Mouse (Mus musculus): Measurements from ENCODE around the gene Nat14. TPM values are rescaled to one million over a fixed set of nuclear protein-coding genes. Genes with fewer than 3 reads are reported as not detected.
A peak's percentile ranks its signal among the peaks of the same experiment; 100 is the strongest.
"Not testable (repeated sequence)": the region's sequence is repeated elsewhere in the genome, so short reads cannot be mapped to it uniquely, and the experiment has no call there.

Gene Nat14
- 100 to 1,000 TPM; 103 to 114 TPM for total RNA-seq (2021)
- long read RNA-seq, experiment 1, transcript Nat14-204 (3 exons, 1,415 nt), result minor isoform, 10 of 85 reads
- long read RNA-seq, experiment 1, transcript Nat14-201 (3 exons, 1,612 nt), result major isoform, 20 of 85 reads
- long read RNA-seq, experiment 1, partial matches to known transcripts, result 27 of 85 reads
- long read RNA-seq, experiment 1, other reads (novel, unspliced or antisense), result 23 of 85 reads
- long read RNA-seq, experiment 2, transcript Nat14-204 (3 exons, 1,415 nt), result major isoform, 24 of 109 reads
- long read RNA-seq, experiment 2, transcript Nat14-201 (3 exons, 1,612 nt), result minor isoform, 16 of 109 reads
- long read RNA-seq, experiment 2, partial matches to known transcripts, result 32 of 109 reads
- long read RNA-seq, experiment 2, other reads (novel, unspliced or antisense), result 36 of 109 reads

GRCm38 (mm10) chr7:4921824-4922482, at the start of gene Nat14:
TSS of gene Nat14 (plus strand) at chr7:4922028.
- no peak for DNase-seq (ENCODE audit: low spot score in 2 of 2)
- Histone ChIP-seq H3K27ac (peak within 1 kb of the TSS; percentile 94), H3K4me3 (peak within 1 kb of the TSS; percentile 85)
- TF ChIP-seq CTCF (conservative IDR thresholded peaks at IDR 0.05), result no peak

DNA sequence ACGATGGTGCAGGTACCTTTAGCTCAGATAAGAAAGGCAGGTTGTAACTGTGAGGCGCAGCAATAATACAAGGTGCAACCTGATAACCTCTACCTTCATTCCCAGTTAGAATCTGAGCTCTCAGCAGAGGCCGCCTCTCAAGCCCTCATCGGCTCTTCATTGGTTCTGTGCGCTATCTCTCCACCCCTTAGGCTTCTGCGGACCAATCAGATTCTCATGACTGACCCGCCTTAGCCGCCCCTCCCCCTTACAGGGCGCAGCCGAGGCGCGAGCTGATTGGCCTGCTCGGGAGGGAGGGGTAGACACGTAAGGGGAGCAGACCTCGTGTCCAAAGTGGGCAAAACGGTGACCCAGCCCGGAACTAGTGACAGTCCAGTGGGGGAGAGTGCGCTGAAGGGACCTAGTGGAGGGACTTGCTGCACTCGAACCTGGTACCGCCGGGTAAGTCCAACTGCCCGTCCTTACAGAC, 45.0 kb upstream of the Nat14 start, which contains the start of gene Isoc2a:
TSS of gene Isoc2a (plus strand) at position 401 of the 469 bp plus-strand sequence.
- H3K4me3 ChIP-seq, result peak within 1 kb of the TSS; percentile 77
- DNase-seq (ENCODE audit: low spot score in 2 of 2), result peak; percentile 85 to 92
- peak within 1 kb of the TSS; percentile 78 for H3K27ac ChIP-seq
- no peak for TF ChIP-seq CTCF (conservative IDR thresholded peaks at IDR 0.05)

GRCm38 (mm10) chr7:4877226-4877625, 44.6 kb upstream of the Nat14 start:
- DNase-seq (ENCODE audit: low spot score in 2 of 2), result no peak
- peak overlapping the region; percentile 77 for H3K4me3 ChIP-seq
- no peak for TF ChIP-seq CTCF (conservative IDR thresholded peaks at IDR 0.05)
- peak overlapping the region; percentile 78 for H3K27ac ChIP-seq

DNA sequence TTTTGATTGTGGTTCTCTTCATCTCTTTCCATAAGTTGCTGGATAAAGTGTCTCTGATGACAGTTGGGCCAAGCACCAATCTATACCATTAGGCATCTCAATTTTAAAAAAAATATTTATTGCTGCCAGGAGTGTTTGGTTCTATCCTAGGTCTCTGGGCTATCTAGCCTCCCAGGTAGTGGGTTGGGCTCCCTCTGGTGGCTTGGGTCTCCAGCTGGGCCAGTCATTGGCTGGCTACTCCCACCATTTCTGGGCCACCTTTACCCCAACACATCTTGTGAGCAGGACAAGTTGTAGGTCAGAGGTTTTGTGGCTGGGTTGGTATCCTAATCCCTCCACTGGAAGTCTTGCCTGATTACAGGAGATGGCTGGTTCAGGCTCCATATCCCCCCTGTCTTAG, 43.6 kb upstream of the Nat14 start:
- no peak overlapping the region for H3K4me3 ChIP-seq
- DNase-seq (ENCODE audit: low spot score in 2 of 2), result no peak
- H3K27ac ChIP-seq, result no peak overlapping the region
- TF ChIP-seq CTCF (conservative IDR thresholded peaks at IDR 0.05), result peak; percentile 56

GRCm38 (mm10) chr7:4879036-4879435, 42.8 kb upstream of the Nat14 start:
- H3K27ac ChIP-seq; H3K4me3 ChIP-seq; DNase-seq (ENCODE audit: low spot score in 2 of 2): not testable (repeated sequence)

DNA sequence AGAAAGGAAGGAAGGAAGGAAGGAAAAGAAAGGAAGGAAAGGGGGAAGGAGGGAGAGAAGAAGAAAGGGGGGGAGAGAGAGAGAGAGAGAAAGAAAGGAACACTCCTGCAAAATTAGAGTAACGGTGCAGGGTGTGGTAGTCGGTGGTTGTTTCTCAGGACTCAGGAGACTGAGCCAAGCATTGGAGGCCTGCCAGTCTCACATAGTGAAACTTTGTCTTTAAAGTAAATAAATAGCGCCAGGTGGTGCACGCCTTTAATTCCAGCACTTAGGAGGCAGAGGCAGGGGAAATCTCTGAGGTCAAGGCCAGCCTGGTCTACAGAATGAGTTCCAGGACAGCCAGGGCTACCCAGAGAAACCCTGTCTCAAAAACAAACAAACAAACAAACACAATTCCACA, 35.1 kb upstream of the Nat14 start:
- TF ChIP-seq CTCF (conservative IDR thresholded peaks at IDR 0.05), result no peak
- H3K4me3 ChIP-seq, result no peak overlapping the region
- H3K27ac ChIP-seq, result no peak overlapping the region
- DNase-seq (ENCODE audit: low spot score in 2 of 2), result no peak

GRCm38 (mm10) chr7:4895186-4895585, 26.6 kb upstream of the Nat14 start:
- Histone ChIP-seq H3K4me3 (no peak overlapping the region), H3K27ac (no peak overlapping the region)
- DNase-seq (ENCODE audit: low spot score in 2 of 2), result no peak
- no peak for TF ChIP-seq CTCF (conservative IDR thresholded peaks at IDR 0.05)

GRCm38 (mm10) chr7:4898851-4899648, 22.8 kb upstream of the Nat14 start:
- TF ChIP-seq CTCF (conservative IDR thresholded peaks at IDR 0.05), result no peak
- no peak for DNase-seq (ENCODE audit: low spot score in 2 of 2)
- Histone ChIP-seq H3K27ac (peak overlapping the region; percentile 12; the same call in 1 of the 2 replicates), H3K4me3 (peak overlapping the region; percentile 39)

- Histone ChIP-seq H3K27ac (peak overlapping the region; percentile 12; the same call in 1 of the 2 replicates), H3K4me3 (peak overlapping the region; percentile 39)
- peak; percentile 21; the same call in 1 of the 2 replicates for TF ChIP-seq CTCF (conservative IDR thresholded peaks at IDR 0.05)
- no peak for DNase-seq (ENCODE audit: low spot score in 2 of 2)
These were observed 21.9 kb upstream of the Nat14 start for GRCm38 (mm10) chr7:4899649-4900522.

GRCm38 (mm10) chr7:4900523-4900851, 21.3 kb upstream of the Nat14 start:
- no peak for TF ChIP-seq CTCF (conservative IDR thresholded peaks at IDR 0.05)
- Histone ChIP-seq H3K4me3 (no peak overlapping the region; the same call in 1 of the 2 replicates), H3K27ac (no peak overlapping the region)
- DNase-seq (ENCODE audit: low spot score in 2 of 2), result no peak

DNA sequence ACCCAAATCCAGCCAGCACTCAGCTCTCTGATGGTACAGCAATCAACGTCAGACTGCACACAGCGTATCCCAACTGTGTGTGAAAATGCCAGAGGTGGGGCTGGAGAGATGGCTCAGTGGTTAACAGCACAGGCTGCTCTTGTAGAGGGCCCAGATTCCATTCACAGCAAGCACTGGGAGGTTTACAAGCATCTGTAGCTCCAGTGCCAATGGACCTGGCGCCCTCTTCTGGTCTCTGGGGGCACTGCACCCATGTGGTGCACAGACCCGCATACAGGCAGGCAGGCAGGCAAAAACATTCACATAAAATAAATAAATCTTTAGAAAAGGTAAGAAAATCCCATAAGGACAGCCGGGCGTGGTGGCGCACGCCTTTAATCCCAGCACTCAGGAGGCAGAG, 20.7 kb upstream of the Nat14 start:
- Histone ChIP-seq H3K27ac (no peak overlapping the region), H3K4me3 (no peak overlapping the region)
- DNase-seq (ENCODE audit: low spot score in 2 of 2), result no peak
- peak; percentile 62 for TF ChIP-seq CTCF (conservative IDR thresholded peaks at IDR 0.05)

DNA sequence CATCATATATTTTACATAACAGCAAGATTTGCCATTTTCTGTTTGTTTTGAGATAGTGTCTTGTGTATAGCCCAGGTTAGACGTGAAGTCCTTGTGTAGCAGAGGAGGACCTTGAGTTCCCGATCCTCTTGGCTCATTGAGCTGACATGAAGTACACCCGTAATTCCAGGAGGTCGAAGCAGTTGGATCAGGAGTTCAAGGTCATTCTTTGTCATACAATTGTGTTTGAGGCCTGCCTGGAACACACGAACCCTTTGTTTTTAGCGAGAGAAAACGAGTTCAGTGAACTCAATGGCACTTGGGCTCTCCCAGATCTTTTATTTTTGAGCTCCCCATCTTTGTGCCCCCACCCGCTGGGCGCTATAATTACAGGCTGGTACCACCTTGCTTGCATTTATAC, 19.4 kb upstream of the Nat14 start:
- DNase-seq (ENCODE audit: low spot score in 2 of 2), result no peak
- H3K4me3 ChIP-seq, result no peak overlapping the region
- no peak for TF ChIP-seq CTCF (conservative IDR thresholded peaks at IDR 0.05)
- no peak overlapping the region for H3K27ac ChIP-seq

All from layer of hippocampus, adult 2 months (tissue).